Mouse (Mus musculus) gastrocnemius, adult 2 months (tissue): ENCODE data around the gene BC004004. TPM values are rescaled to one million over a fixed set of nuclear protein-coding genes. Genes with fewer than 3 reads are reported as not detected.

Experiments used
- DNase-seq: peaks from one replicate; pipeline ENCODE4 v3.0.0; 2022
- H3K27ac ChIP-seq: fragments of 200-600 bp; 2 replicates; pipeline ENCODE4 v1.8.1; 2022; ENCODE audit warnings: mild to moderate bottlenecking
- H3K4me3 ChIP-seq: fragments of 200-600 bp; 2 replicates; pipeline ENCODE4 v1.8.1; 2022; ENCODE audit warnings: mild to moderate bottlenecking, moderate library complexity
- CTCF ChIP-seq: fragments of 200-600 bp; IDR thresholded peaks from 2 replicates; pipeline ENCODE4 v1.8.1; 2022; ENCODE audit warnings: antibody characterized with exemption, mild to moderate bottlenecking, moderate library complexity
- intact Hi-C: fragments of 180-260 bp; cut with DNase I; formaldehyde crosslinking; loops from one replicate; pipeline ENCODE4 v1.15.1; 2025
- total RNA-seq, 2 experiments: library from RNA; stranded (reverse); gene quantifications; 2 replicates each; pipeline ENCODE4 v1.2.3; 2021

Gene BC004004
- total RNA-seq, 2 experiments from 2014 or later = 110 to 121 TPM

- TF ChIP-seq CTCF = no peak
- peak overlapping the region; percentile 92 for H3K27ac ChIP-seq
- DNase-seq = peak; percentile 37
- peak overlapping the region; percentile 58 for H3K4me3 ChIP-seq
- intact Hi-C loops = loop anchor here (5.0 kb wide), 1 partner anchor 83 kb away; no protein-coding TSS in a partner anchor
Observed at GRCm38 (mm10) chr17:29355461-29355840, 86.9 kb downstream of the BC004004 start.

- no peak for TF ChIP-seq CTCF
- Histone ChIP-seq H3K4me3 (peak overlapping the region; percentile 58), H3K27ac (peak overlapping the region; percentile 92)
- DNase-seq = peak; percentile 86
- intact Hi-C loops = loop anchor here (5.0 kb wide), 1 partner anchor 84 kb away; no protein-coding TSS in a partner anchor
Observed at GRCm38 (mm10) chr17:29355841-29356478, 87.4 kb downstream of the BC004004 start.

- Histone ChIP-seq H3K4me3 (peak overlapping the region; percentile 58), H3K27ac (peak overlapping the region; percentile 92)
- peak; percentile 82 for DNase-seq
- intact Hi-C loops = loop anchor here (5.0 kb wide), 1 partner anchor 84 kb away; no protein-coding TSS in a partner anchor
- TF ChIP-seq CTCF = no peak
Observed at GRCm38 (mm10) chr17:29356479-29356856, 87.9 kb downstream of the BC004004 start.

GRCm38 (mm10) chr17:29356882-29357281 lies 88.3 kb downstream of the BC004004 start:
- intact Hi-C loops = loop anchor here (5.0 kb wide), 1 partner anchor 85 kb away; no protein-coding TSS in a partner anchor
- TF ChIP-seq CTCF = no peak
- H3K4me3 ChIP-seq = peak overlapping the region; percentile 58

GRCm38 (mm10) chr17:29358928-29359327 lies 90.3 kb downstream of the BC004004 start:
- intact Hi-C loops = loop anchor here (5.0 kb wide), 1 partner anchor 87 kb away; no protein-coding TSS in a partner anchor
- Histone ChIP-seq H3K4me3 (no peak overlapping the region), H3K27ac (no peak overlapping the region)
- no peak for TF ChIP-seq CTCF
- peak; percentile 8 for DNase-seq

More at GRCm38 (mm10) chr17:29356882-29357281, 88.3 kb downstream of the BC004004 start:
- H3K27ac ChIP-seq = peak overlapping the region; percentile 92
- no peak for DNase-seq

- Histone ChIP-seq H3K4me3 (peak within 1 kb of the TSS; percentile 50), H3K27ac (peak within 1 kb of the TSS; percentile 28; the same call in 1 of the 2 replicates)
- no peak for DNase-seq
- TF ChIP-seq CTCF = no peak
- intact Hi-C loops = no loop called here
Observed at GRCm38 (mm10) chr17:29360761-29361221, 92.2 kb downstream of the BC004004 start, which contains the start of gene Fgd2. Gene Fgd2 (plus strand): TSS chr17:29360914.

- TF ChIP-seq CTCF = no peak
- DNase-seq = peak; percentile 28
- intact Hi-C loops = no loop called here
- Histone ChIP-seq H3K27ac (no peak overlapping the region), H3K4me3 (peak overlapping the region; percentile 50; the same call in 1 of the 2 replicates)
Observed at GRCm38 (mm10) chr17:29361982-29362691, 93.5 kb downstream of the BC004004 start.

- no peak overlapping the region for H3K27ac ChIP-seq
- DNase-seq = peak; percentile 4
- TF ChIP-seq CTCF = no peak
- intact Hi-C loops = no loop called here
- H3K4me3 ChIP-seq = no peak overlapping the region
Observed at GRCm38 (mm10) chr17:29363109-29363508, 94.5 kb downstream of the BC004004 start.

Other genes starting within 250 kb of the BC004004 start
- 10 to 100 TPM; 38.8 to 55.6 TPM for gene Srsf3, start 236.2 kb upstream of the BC004004 start, total RNA-seq
- gene Cdkn1a, start 177.8 kb upstream of the BC004004 start, total RNA-seq = 100 to 1,000 TPM in 1 of 2 experiments, 10 to 100 TPM in 1; 32.6 to 103 TPM
- under 1 TPM in 1 of 2 experiments, not detected in 1; 0.59 TPM for gene Rab44, start 154.6 kb upstream of the BC004004 start, total RNA-seq
- not detected for gene Cpne5, start 30.6 kb upstream of the BC004004 start, total RNA-seq
- gene Ppil1, start 4.6 kb upstream of the BC004004 start, total RNA-seq = 1 to 10 TPM; 5.1 to 7.3 TPM
- gene Pi16, start 48.9 kb downstream of the BC004004 start, total RNA-seq = 10 to 100 TPM; 21.9 to 52.6 TPM
- 100 to 1,000 TPM in 1 of 2 experiments, 10 to 100 TPM in 1; 78.5 to 109 TPM for gene Mtch1, start 79.1 kb downstream of the BC004004 start, total RNA-seq
- 1 to 10 TPM in 1 of 2 experiments, under 1 TPM in 1; 0.74 to 1.1 TPM for gene Fgd2, start 92.1 kb downstream of the BC004004 start, total RNA-seq
- 10 to 100 TPM; 13.8 to 35.2 TPM for gene Pim1, start 222.0 kb downstream of the BC004004 start, total RNA-seq